Mouse (Mus musculus) liver, postnatal 0 days (tissue): Measurements from ENCODE around the gene Adarb1. TPM values are rescaled to one million over a fixed set of nuclear protein-coding genes. Genes with fewer than 3 reads are reported as not detected.

Source experiments
- ATAC-seq: fragments of 200-750 bp; cut with Nextera tagmentation; 2 replicates; pipeline ENCODE4 v1.8.0; 2017; ENCODE audit warnings: mild to moderate bottlenecking, moderate library complexity
- DNase-seq: peaks from one replicate; pipeline ENCODE4 v3.0.0-alpha.2; 2016
- H3K27ac ChIP-seq: fragments of 300-500 bp; sonication (generic); 2 replicates; pipeline ENCODE4 v1.5.1; 2014; ENCODE audit warnings: antibody characterized with exemption, moderate library complexity, mild to moderate bottlenecking, low read depth
- H3K27me3 ChIP-seq: fragments of 300-500 bp; sonication (generic); 2 replicates; pipeline ENCODE4 v1.6.1; 2014; ENCODE audit warnings: low read length, control low read depth, mixed read lengths; ENCODE audit not compliant: insufficient read depth
- H3K36me3 ChIP-seq: fragments of 300-500 bp; sonication (generic); replicated peaks from 2 replicates; pipeline ENCODE4 v1.6.1; 2014; ENCODE audit warnings: mild to moderate bottlenecking, control low read depth, low read length, moderate library complexity, mixed read lengths; ENCODE audit not compliant: insufficient read depth
- H3K4me1 ChIP-seq: fragments of 300-500 bp; sonication (generic); 2 replicates; pipeline ENCODE4 v1.6.1; 2014; ENCODE audit warnings: antibody characterized with exemption, mild to moderate bottlenecking, control low read depth; ENCODE audit not compliant: insufficient read depth
- H3K4me2 ChIP-seq: fragments of 300-500 bp; sonication (generic); 2 replicates; pipeline ENCODE4 v1.6.1; 2014; ENCODE audit warnings: low read depth, mild to moderate bottlenecking, low read length, moderate library complexity, mixed read lengths
- H3K4me3 ChIP-seq: fragments of 300-500 bp; sonication (generic); 2 replicates; pipeline ENCODE4 v1.5.1; 2014; ENCODE audit warnings: low read depth, low read length
- H3K9ac ChIP-seq: fragments of 300-500 bp; sonication (generic); replicated peaks from 2 replicates; pipeline ENCODE4 v1.6.1; 2014; ENCODE audit warnings: mild to moderate bottlenecking, moderate library complexity
- H3K9me3 ChIP-seq: fragments of 300-500 bp; sonication (generic); 2 replicates; pipeline ENCODE4 v1.6.1; 2016; ENCODE audit warnings: mild to moderate bottlenecking, control low read depth, low read length, mixed read lengths
- CTCF ChIP-seq: sonication (generic); IDR thresholded peaks from 2 replicates; pipeline ENCODE4 v1.5.1; 2016; ENCODE audit warnings: antibody characterized with exemption, low read depth
- EP300 ChIP-seq: IDR thresholded peaks from 2 replicates; pipeline ENCODE4 v1.6.1; 2016; ENCODE audit warnings: antibody characterized with exemption, low read depth, mild to moderate bottlenecking
- WGBS: fragments of 180-500 bp; shearing (Covaris S2); extraction: QIAGEN DNeasy Blood & Tissue Kit; methylation state at CpG from one replicate; pipeline ENCODE4 v1.1.7; 2014; ENCODE audit not compliant: insufficient replicate concordance; 5-methylcytosine and 5-hydroxymethylcytosine counted together
- polyA plus RNA-seq: library from polyadenylated mRNA; unstranded; fragments of >200 nt; fragmentation: Nextera tagmentation; extraction: Ambion mirVana; gene quantifications from 2 replicates; pipeline ENCODE4 v1.2.1, GENCODE M21; 2015

Adarb1 gene
- polyA plus RNA-seq, 1 experiment from 2014 or later: 1.8 TPM

GRCm38 (mm10) chr10:77304840-77305533, 113.1 kb downstream of the Adarb1 start:
- Histone ChIP-seq H3K27ac (no peak overlapping the region), H3K27me3 (no peaks in the 10 kb centered on the region), H3K4me3 (no peak overlapping the region), H3K4me2 (no peak overlapping the region), H3K36me3 (no peaks in the 10 kb centered on the region), H3K9me3 (no peaks in the 10 kb centered on the region), H3K4me1 (no peaks in the 10 kb centered on the region), H3K9ac (no peak overlapping the region)
- ATAC-seq (no peak), DNase-seq (no peak)
- WGBS: 75% methylated on average over 4 of the region's 4 CpGs
- TF ChIP-seq CTCF (no peak), EP300 (no peak)

- Histone ChIP-seq H3K4me3 (no peak overlapping the region), H3K4me2 (no peak overlapping the region), H3K4me1 (no peaks in the 10 kb centered on the region), H3K27ac (no peak overlapping the region), H3K9me3 (no peaks in the 10 kb centered on the region), H3K36me3 (no peaks in the 10 kb centered on the region), H3K27me3 (no peaks in the 10 kb centered on the region), H3K9ac (no peak overlapping the region)
- DNase-seq (no peak), ATAC-seq (no peak)
- WGBS: 78% methylated on average over 3 of the region's 3 CpGs
- TF ChIP-seq CTCF (no peak), EP300 (no peak)
Observed at GRCm38 (mm10) chr10:77304362-77304761, 113.7 kb downstream of the Adarb1 start.

- 53% methylated on average over 4 of the region's 4 CpGs for WGBS
- H3K4me2 ChIP-seq: 0 out of 2 replicates have a peak overlapping the region, but pooled peaks have one; percentile 13
- DNase-seq (peak; percentile 52), ATAC-seq (peak; percentile 82)
- TF ChIP-seq EP300: no peak
- no peak for TF ChIP-seq CTCF
- no peak overlapping the region for H3K27ac ChIP-seq
- no peak overlapping the region for H3K4me3 ChIP-seq
- no peaks in the 10 kb centered on the region for H3K9me3 ChIP-seq
- no peaks in the 10 kb centered on the region for H3K27me3 ChIP-seq
- H3K9ac ChIP-seq: no peak overlapping the region
- H3K36me3 ChIP-seq: no peaks in the 10 kb centered on the region
- H3K4me1 ChIP-seq: no peaks in the 10 kb centered on the region
Observed at GRCm38 (mm10) chr10:77300934-77301297, 117.2 kb downstream of the Adarb1 start.

- peak; percentile 44; the same call in 1 of the 2 replicates for ATAC-seq
Observed at GRCm38 (mm10) chr10:77300237-77300933, 117.7 kb downstream of the Adarb1 start.

GRCm38 (mm10) chr10:77299194-77299593, 118.9 kb downstream of the Adarb1 start:
- ATAC-seq: no peak
- Histone ChIP-seq H3K9me3 (no peaks in the 10 kb centered on the region), H3K27ac (no peak overlapping the region), H3K9ac (no peak overlapping the region), H3K27me3 (no peaks in the 10 kb centered on the region), H3K36me3 (no peaks in the 10 kb centered on the region), H3K4me2 (no peak overlapping the region), H3K4me3 (no peak overlapping the region), H3K4me1 (no peaks in the 10 kb centered on the region)
- TF ChIP-seq EP300 (no peak), CTCF (no peak)
- DNase-seq: no peak
- WGBS: 65% methylated on average over 2 of the region's 2 CpGs

More at GRCm38 (mm10) chr10:77300237-77300933, 117.7 kb downstream of the Adarb1 start:
- H3K27me3 ChIP-seq: no peaks in the 10 kb centered on the region
- no peak overlapping the region for H3K9ac ChIP-seq
- H3K27ac ChIP-seq: no peak overlapping the region
- H3K4me1 ChIP-seq: no peaks in the 10 kb centered on the region
- 0 out of 2 replicates have a peak overlapping the region, but pooled peaks have one; percentile 13 for H3K4me2 ChIP-seq
- TF ChIP-seq EP300 (no peak), CTCF (no peak)
- WGBS: 62% methylated on average over 8 of the region's 8 CpGs
- H3K36me3 ChIP-seq: no peaks in the 10 kb centered on the region
- DNase-seq: no peak
- H3K4me3 ChIP-seq: no peak overlapping the region
- no peaks in the 10 kb centered on the region for H3K9me3 ChIP-seq

- Histone ChIP-seq H3K36me3 (no peaks in the 10 kb centered on the region), H3K27ac (no peak overlapping the region), H3K27me3 (no peaks in the 10 kb centered on the region), H3K9me3 (no peaks in the 10 kb centered on the region), H3K9ac (no peak overlapping the region), H3K4me1 (no peaks in the 10 kb centered on the region), H3K4me2 (no peak overlapping the region), H3K4me3 (no peak overlapping the region)
- 64% methylated on average over 8 of the region's 8 CpGs for WGBS
- no peak for TF ChIP-seq CTCF
- TF ChIP-seq EP300: no peak
- DNase-seq: no peak
- no peak for ATAC-seq
Observed at GRCm38 (mm10) chr10:77298621-77299020, 119.4 kb downstream of the Adarb1 start.
